Mouse (Mus musculus): ENCODE measurements at regions not wholly inside any gene's neighbourhood (a gene's known extent, or its start where the extent isn't known, plus 50 kb on each side); places are given as distances from the start of the nearest gene placed in this dataset.

GRCm38 (mm10) chr2:78011821-78012220 is 65.6 kb upstream of the Cwc22 start:
- no peak for DNase-seq (ENCODE audit: low spot score)

DNA sequence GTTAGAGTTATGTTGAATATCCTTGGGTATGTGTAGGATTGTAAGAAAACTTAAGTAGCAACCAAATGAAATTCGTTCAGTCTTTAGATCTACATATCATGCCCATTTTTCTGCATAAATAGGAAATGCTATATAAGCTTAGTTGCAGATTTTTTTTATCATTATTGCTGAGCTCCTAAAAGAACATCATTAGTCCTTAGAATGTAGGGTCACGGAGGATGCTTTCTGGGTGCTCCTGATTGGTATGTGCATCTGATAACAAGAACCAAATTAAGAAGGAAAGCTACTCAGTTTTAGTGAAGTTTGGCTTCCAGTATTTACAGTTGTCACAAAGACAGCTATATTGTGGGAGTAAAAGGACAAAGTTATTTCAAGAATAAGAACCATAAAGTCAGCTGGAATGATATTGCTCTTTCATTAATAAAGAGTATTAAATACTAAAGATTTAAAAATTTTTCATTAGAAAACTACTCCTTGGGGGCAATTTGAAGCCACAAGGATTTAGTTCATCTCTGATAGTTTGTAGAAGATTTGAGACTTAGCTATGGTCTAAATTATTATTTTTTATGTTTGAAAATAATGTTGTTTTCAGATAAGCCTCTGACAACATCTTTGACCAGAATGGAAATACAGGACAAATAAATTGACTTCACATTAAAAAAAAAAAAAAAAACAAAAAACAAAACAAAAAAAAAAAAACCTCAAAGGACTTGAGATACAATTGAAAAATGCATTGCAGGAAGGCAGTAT is 65.1 kb upstream of the Cwc22 start:
- no peak for DNase-seq (ENCODE audit: low spot score)

GRCm38 (mm10) chr2:78010066-78010690 is 64.0 kb upstream of the Cwc22 start:
- DNase-seq (ENCODE audit: low spot score) = no peak

- DNase-seq (ENCODE audit: low spot score) = no peak
These were observed 61.9 kb upstream of the Cwc22 start for GRCm38 (mm10) chr2:78008094-78008493.

DNA sequence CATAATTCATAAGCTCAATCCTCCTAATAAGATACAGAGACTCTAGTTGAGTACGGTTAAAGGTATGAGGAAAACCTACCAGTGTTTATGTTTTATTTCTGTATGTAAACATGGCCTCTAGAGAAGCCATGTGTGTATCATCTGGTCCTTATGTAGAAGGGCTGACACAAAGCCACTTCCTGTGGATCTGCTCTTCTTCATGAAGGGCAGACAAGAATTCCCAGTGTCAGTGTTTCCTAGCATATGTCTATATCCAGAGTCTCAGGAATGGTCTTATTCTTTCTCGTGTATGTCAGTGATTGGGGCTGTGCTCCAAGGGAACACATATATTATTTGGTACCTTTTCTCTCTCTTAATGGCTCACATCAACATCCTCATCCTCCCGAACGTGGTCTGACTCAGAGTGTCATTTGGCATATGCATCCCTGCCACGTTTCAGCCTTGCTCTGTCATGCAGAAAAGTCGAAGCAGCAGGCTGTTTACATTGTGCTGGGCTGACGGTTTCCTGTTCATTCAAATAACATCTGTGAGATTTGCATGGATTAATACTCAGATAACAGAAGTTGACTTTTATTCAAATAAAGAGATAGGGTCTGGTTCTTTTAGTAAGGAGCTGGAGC is 59.3 kb upstream of the Cwc22 start:
- no peak for DNase-seq (ENCODE audit: low spot score)

DNA sequence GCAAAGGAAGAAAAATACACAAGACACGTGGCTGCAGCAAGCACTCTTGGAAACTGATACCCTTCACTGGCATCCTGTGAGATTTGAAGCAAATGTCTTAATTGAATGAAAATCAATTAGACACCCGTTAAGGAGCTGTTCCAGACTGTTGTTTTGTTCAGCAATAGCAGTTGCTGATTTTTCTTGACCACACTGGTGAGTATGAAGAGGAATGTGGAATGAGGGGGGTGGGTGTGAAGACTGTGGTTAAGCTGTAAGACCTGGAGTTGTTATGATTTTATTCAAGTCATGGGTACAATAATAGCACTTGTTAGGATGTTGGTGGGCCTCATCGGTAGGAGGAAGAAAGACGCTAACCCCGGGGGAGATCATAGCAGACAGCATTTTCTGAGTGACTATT is 58.3 kb upstream of the Cwc22 start:
- DNase-seq (ENCODE audit: low spot score) = no peak
